Mouse (Mus musculus): ENCODE data around the gene Efcab7. TPM values are rescaled to one million over a fixed set of nuclear protein-coding genes. Genes with fewer than 3 reads are reported as not detected.

Gene Efcab7
- polyA plus RNA-seq, 1 experiment from 2014 or later: 25.9 TPM

DNA sequence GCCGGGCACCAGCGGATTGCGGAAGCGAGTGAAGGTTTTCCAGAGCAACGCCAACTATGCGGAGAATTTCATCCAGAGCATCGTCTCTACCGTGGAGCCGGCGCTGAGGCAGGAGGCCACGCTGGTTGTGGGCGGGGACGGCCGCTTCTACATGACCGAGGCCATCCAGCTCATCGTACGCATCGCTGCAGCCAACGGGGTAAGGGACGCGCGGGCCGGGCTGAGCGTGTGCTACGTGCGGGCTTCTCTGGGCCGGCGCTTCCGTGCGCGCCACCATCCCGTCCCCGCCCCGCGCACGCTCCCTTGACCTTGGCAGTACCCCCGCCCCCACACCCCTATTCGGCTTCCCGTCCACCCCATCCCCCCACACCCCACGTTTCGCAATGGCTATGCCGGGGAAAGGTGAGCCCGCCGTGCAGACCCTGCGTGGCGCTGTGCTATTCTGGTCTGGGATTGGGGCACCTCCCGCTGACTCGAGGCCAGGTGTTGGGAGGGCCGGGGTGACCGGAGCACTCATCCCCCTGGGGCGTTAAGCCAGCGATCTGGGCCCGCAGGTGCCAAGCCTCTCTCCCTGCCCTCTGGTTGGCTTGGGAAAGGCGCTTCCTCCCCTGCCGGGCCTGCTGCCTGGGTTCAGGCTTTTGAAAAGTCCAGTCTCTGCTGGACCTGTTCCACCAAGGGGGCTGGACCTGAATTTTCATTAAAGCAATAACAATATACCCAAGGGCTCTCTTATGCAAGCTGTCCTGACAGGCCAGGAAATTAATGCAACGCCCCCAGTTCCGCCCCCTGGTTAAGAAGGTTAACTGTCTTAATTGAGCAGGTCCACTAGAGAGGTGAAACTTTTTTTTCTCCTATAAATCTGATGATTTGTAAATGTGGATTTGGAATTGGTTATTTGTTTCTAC is 100.9 kb downstream of the Efcab7 start, which contains the start of gene Itgb3bp:
Gene Itgb3bp (minus strand): TSS at position 201 of the 905 bp plus-strand sequence.
- peak; percentile 88 for ATAC-seq (ENCODE audit: insufficient number of reproducible peaks, insufficient read depth, low FRiP score, low TSS enrichment, low read depth)
- peak within 1 kb of the TSS; percentile 89 for H3K4me2 ChIP-seq
- WGBS: 1% methylated on average over 57 of the region's 57 CpGs
- H3K9me3 ChIP-seq: no peaks in the 10 kb centered on the region
- H3K4me3 ChIP-seq (replicated peaks): peak within 1 kb of the TSS; percentile 66
- no peaks in the 10 kb centered on the region for H3K36me3 ChIP-seq
- H3K9ac ChIP-seq (replicated peaks): peak within 1 kb of the TSS; percentile 67
- peak within 1 kb of the TSS; percentile 82 for H3K27ac ChIP-seq
- no peaks in the 10 kb centered on the region for H3K27me3 ChIP-seq
- peaks cover 13% of the 10 kb centered on the region for H3K4me1 ChIP-seq (replicated peaks)

DNA sequence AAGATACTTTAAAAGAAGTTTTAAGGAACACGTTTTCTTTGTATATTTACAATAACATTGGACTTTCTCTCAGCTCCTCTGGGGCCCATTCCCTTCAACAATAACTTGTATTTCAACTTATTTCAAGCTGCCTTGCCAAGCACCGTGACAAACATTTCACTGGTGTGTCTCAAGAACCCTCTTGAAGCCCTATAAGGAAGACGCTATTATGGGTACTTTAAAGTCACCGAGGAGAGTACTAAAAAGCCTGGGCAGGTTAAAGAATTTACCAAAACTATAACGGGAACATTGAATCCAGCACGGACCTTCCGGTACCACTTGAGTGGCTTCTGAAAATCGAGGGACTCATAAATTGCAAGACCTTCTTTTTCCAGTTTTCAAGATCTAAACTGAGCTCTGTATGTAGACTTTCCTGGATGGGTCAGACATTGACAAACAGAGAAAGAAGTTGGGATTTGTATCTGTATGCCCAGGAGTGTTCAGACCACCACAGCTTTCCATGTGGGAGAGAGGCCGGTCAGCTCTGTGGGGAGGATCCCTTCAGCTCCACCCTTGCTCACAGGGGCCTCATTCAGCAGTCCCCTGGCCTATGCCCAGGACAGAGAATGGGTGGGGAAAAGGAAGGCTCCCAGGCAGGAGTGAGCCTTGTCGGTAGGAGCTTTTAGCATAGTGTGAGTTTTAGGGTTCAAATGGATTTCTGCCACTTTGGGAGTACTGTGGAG is 101.7 kb downstream of the Efcab7 start:
- WGBS: 49% methylated on average over 10 of the region's 10 CpGs
- H3K36me3 ChIP-seq: no peaks in the 10 kb centered on the region
- ATAC-seq (ENCODE audit: insufficient number of reproducible peaks, insufficient read depth, low FRiP score, low TSS enrichment, low read depth): no peak

DNA sequence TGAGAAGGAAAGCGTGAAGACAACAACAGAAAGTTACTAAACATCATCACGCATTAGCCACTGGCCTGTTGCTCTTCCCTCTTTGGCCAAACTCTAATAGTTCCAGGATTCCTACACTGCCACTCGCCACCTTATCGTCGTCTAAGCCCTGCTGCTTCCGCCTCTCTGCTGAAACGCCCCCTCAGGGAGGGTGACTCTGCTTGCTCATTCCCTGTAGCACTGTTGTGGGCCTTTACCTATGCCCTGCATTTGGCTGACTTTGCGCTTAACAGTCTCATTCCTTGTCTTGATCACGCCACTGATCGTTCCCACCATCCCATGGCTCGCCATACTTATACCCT is 102.2 kb downstream of the Efcab7 start:
- Histone ChIP-seq H3K27me3 (no peaks in the 10 kb centered on the region), H3K9me3 (no peaks in the 10 kb centered on the region), H3K27ac (no peak overlapping the region), H3K4me1 (replicated peaks) (peaks cover 13% of the 10 kb centered on the region), H3K4me3 (replicated peaks) (no peak overlapping the region), H3K36me3 (no peaks in the 10 kb centered on the region), H3K4me2 (peak overlapping the region; percentile 89), H3K9ac (replicated peaks) (no peak overlapping the region)
- ATAC-seq (ENCODE audit: insufficient number of reproducible peaks, insufficient read depth, low FRiP score, low TSS enrichment, low read depth): no peak
- WGBS: 68% methylated on average over 11 of the region's 11 CpGs

More for the DNA sequence above, 101.7 kb downstream of the Efcab7 start:
- H3K4me3 ChIP-seq (replicated peaks): peak overlapping the region; percentile 66
- H3K27ac ChIP-seq: no peak overlapping the region
- peaks cover 13% of the 10 kb centered on the region for H3K4me1 ChIP-seq (replicated peaks)
- no peaks in the 10 kb centered on the region for H3K27me3 ChIP-seq
- 0 out of 2 replicates have a peak overlapping the region, but pooled peaks have one; percentile 8 for H3K9ac ChIP-seq (replicated peaks)
- no peaks in the 10 kb centered on the region for H3K9me3 ChIP-seq
- H3K4me2 ChIP-seq: peak overlapping the region; percentile 89

DNA sequence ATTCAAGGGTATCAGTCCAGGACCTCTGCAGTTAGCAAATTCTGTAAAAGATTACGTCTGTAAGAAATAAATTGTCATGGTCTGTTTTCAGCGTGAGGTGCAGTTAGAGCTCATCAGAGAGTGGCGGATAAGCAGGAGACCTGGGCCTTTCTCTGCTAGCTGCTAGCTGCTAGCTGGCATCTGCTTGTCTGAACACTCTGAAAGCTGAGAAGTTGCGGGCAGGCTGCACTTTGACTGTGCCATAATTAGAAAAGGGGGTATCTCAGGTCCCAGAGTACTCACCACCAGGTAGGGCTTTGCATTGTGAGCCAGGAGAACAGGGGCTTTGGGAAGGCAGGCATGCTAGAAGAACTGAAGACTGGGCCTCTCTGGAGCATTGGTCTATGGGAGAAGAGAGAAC is 102.8 kb downstream of the Efcab7 start:
- H3K9ac ChIP-seq (replicated peaks): no peak overlapping the region
- H3K27ac ChIP-seq: no peak overlapping the region
- WGBS: 89% methylated on average over 4 of the region's 4 CpGs
- peaks cover 13% of the 10 kb centered on the region for H3K4me1 ChIP-seq (replicated peaks)
- no peak overlapping the region for H3K4me3 ChIP-seq (replicated peaks)
- no peaks in the 10 kb centered on the region for H3K27me3 ChIP-seq
- no peaks in the 10 kb centered on the region for H3K36me3 ChIP-seq
- H3K9me3 ChIP-seq: no peaks in the 10 kb centered on the region
- H3K4me2 ChIP-seq: no peak overlapping the region
- no peak for ATAC-seq (ENCODE audit: insufficient number of reproducible peaks, insufficient read depth, low FRiP score, low TSS enrichment, low read depth)

DNA sequence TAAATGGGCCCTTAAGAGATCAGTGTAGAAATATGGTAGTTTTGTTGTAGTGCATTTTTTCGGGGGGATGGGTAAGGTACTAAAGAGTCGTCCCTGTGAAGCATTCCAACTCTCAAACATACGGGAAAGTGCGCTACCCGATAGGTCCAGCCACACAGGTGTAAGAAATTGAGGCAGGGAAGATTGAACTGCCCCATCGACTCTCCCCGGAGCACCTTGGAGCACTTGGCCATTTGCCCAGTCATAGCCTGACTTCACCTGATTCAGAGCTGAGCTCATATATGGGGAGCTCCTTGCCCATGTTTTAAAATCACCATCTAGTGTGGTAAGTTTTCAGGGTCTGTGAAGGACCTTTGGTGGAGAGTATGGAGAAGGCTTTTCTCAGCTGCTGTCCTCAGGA is 105.9 kb downstream of the Efcab7 start:
- H3K9me3 ChIP-seq: no peaks in the 10 kb centered on the region
- H3K4me3 ChIP-seq (replicated peaks): no peak overlapping the region
- ATAC-seq (ENCODE audit: insufficient number of reproducible peaks, insufficient read depth, low FRiP score, low TSS enrichment, low read depth): no peak
- no peak overlapping the region for H3K9ac ChIP-seq (replicated peaks)
- H3K4me1 ChIP-seq (replicated peaks): peaks cover 20% of the 10 kb centered on the region
- WGBS: 89% methylated on average over 7 of the region's 7 CpGs
- no peak overlapping the region for H3K27ac ChIP-seq
- no peaks in the 10 kb centered on the region; the same call in 1 of the 2 replicates for H3K36me3 ChIP-seq
- no peaks in the 10 kb centered on the region for H3K27me3 ChIP-seq
- no peak overlapping the region for H3K4me2 ChIP-seq

DNA sequence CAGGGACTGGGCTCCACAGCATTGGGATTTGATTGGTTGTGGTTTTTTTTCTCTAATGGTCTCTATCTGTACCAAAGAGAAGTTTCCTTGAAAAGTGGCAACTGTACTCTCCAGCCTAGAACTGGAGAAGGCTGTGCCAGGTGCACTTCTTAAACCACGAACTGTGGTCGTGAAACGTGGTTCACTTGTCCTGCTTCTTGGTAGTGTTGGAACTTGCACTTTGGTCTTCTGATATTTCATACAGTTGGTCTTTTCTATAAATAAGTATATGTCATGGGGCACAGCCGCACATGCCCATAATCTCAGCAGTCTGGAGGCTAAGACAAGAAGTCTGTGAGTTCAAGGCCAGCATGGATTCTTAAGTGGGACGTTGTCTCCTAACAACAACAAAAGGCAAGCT is 107.3 kb downstream of the Efcab7 start:
- Histone ChIP-seq H3K27me3 (no peaks in the 10 kb centered on the region), H3K27ac (no peak overlapping the region), H3K4me2 (no peak overlapping the region), H3K9ac (replicated peaks) (no peak overlapping the region), H3K9me3 (no peaks in the 10 kb centered on the region), H3K4me1 (replicated peaks) (peaks cover 11% of the 10 kb centered on the region), H3K36me3 (no peaks in the 10 kb centered on the region; the same call in 1 of the 2 replicates), H3K4me3 (replicated peaks) (no peak overlapping the region)
- no peak for ATAC-seq (ENCODE audit: insufficient number of reproducible peaks, insufficient read depth, low FRiP score, low TSS enrichment, low read depth)
- WGBS: 91% methylated on average over 5 of the region's 5 CpGs

DNA sequence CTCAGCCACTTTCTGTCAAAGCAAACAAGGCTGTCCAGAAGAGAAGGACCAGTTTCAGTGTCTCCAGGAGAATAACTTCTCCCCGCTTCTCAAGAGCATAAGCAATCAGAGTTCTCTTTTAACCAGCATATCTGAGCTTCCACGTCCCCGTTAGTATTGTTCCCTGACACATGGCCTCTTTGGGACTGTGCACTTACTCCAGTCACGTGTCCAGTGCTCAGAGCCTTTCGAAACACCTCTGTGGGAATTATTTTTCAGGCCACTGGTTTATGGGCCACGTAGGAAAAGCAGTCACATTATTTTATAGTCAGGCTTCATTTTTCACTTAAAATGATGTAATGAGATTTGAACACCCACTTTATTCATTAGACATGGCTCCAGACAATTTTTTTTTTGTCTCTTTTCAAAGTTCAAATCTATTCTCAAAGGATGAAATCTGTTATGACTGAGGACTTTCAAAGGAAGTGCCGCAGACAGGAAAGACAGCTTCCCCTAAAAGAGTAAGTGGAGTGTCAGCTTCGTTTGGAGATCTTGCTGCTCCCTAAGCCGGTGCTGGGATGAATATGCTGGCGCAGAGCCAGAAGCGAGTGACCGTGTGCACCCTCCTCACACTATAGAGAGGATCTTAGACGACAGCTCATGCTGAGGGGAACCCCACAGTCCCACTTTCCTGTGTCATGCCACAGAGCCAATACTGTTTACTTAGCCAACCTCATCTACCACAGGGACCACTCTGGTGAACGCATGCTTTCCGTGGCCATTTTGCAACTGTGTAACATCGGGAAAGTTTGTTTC is 110.9 kb downstream of the Efcab7 start:
- Histone ChIP-seq H3K4me3 (replicated peaks) (no peak overlapping the region), H3K27me3 (no peaks in the 10 kb centered on the region), H3K36me3 (no peaks in the 10 kb centered on the region; the same call in 1 of the 2 replicates), H3K27ac (no peak overlapping the region; the same call in 1 of the 2 replicates), H3K9ac (replicated peaks) (no peak overlapping the region), H3K9me3 (no peaks in the 10 kb centered on the region), H3K4me1 (replicated peaks) (peaks cover 11% of the 10 kb centered on the region), H3K4me2 (no peak overlapping the region)
- ATAC-seq (ENCODE audit: insufficient number of reproducible peaks, insufficient read depth, low FRiP score, low TSS enrichment, low read depth): no peak
- WGBS: 67% methylated on average over 16 of the region's 16 CpGs

DNA sequence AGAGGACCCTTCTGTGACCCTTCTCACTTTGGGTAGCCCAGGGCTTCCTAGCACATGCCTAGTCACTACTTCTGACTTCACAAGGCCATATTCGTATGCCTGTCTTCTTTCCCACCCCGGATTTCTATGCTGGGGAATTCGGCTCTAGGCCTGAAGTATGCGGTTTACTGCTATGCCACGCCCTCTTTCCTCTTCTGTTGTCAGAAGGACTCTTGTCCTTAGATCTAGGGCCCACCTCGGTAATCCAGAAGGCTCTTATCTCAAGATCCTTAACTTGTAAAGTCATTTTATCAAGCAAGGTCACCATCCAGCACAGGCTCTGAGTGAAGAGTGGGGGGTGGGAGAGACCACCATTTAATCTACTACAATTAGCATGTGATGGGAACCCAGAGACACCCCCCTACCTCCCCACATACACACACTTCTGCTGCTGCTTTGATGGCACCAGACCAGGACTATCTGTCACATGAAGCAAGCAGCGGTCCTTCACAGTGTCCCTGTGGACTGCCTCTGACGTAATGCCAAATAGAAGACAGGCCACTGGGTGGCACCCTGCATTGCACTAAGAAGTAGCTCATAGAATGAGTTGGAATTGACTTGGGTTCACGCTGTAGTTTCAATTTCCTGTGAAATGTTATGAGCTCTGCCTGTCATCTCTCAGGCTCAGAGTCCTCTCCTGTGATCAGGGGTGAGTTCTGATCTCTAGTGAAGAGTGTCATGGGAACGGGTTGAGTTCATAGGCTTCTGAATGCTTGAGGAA is 112.8 kb downstream of the Efcab7 start:
- Histone ChIP-seq H3K4me2 (no peak overlapping the region), H3K27ac (no peak overlapping the region), H3K4me3 (replicated peaks) (no peak overlapping the region), H3K4me1 (replicated peaks) (peaks cover 11% of the 10 kb centered on the region), H3K27me3 (no peaks in the 10 kb centered on the region), H3K36me3 (no peaks in the 10 kb centered on the region; the same call in 1 of the 2 replicates), H3K9ac (replicated peaks) (no peak overlapping the region), H3K9me3 (no peaks in the 10 kb centered on the region)
- no peak for ATAC-seq (ENCODE audit: insufficient number of reproducible peaks, insufficient read depth, low FRiP score, low TSS enrichment, low read depth)
- WGBS: 70% methylated on average over 10 of the region's 10 CpGs

DNA sequence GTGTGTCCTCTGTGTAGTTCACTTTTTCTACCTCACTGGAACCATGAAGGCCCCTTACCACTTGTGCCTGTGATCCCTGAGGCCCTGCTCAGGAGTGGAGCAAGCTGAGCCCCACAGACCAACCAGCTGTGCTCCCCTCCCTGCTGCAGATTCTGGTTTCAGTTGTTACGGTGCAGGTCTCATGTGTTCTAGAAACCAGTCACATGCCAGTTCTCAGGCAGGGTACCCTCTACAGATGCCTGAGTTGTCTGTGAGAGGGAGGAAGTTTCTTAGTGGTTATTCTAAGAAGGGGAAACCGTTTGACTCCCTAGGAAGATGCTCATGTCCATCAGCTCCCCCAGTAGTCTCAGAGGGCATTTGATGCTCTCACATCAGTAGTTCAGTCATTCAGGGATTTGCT is 115.6 kb downstream of the Efcab7 start:
- ATAC-seq (ENCODE audit: insufficient number of reproducible peaks, insufficient read depth, low FRiP score, low TSS enrichment, low read depth): no peak
- Histone ChIP-seq H3K4me1 (replicated peaks) (peaks cover 5% of the 10 kb centered on the region), H3K4me3 (replicated peaks) (no peak overlapping the region), H3K4me2 (no peak overlapping the region), H3K9me3 (no peaks in the 10 kb centered on the region), H3K36me3 (no peaks in the 10 kb centered on the region), H3K27ac (no peak overlapping the region), H3K9ac (replicated peaks) (no peak overlapping the region), H3K27me3 (no peaks in the 10 kb centered on the region)
- WGBS: 61% methylated on average over 2 of the region's 2 CpGs

DNA sequence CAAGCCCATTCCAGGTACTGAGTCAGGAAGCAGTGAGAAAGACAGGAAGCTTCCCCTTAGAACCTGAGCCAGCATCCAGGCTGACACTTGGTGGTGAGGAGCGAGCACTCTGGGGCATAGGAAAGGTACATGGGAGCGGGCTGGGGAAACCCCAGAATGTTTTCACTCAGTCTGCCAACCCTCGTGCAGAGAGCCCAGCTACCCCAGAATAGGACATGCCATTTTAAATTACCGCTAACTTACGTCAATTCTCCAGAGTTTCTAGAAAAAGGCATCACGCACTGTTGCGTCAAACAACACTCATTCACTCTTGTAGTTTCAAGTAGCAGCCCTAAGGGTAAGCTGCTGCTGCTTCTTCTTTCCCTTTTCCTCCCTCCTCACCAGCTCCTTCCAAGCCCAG is 116.0 kb downstream of the Efcab7 start:
- Histone ChIP-seq H3K36me3 (no peaks in the 10 kb centered on the region), H3K27ac (no peak overlapping the region), H3K4me2 (no peak overlapping the region), H3K9ac (replicated peaks) (no peak overlapping the region), H3K4me1 (replicated peaks) (peaks cover 2% of the 10 kb centered on the region; the same call in 1 of the 2 replicates), H3K4me3 (replicated peaks) (no peak overlapping the region), H3K27me3 (no peaks in the 10 kb centered on the region), H3K9me3 (no peaks in the 10 kb centered on the region)
- 90% methylated on average over 7 of the region's 7 CpGs for WGBS
- no peak for ATAC-seq (ENCODE audit: insufficient number of reproducible peaks, insufficient read depth, low FRiP score, low TSS enrichment, low read depth)

Measured in limb, embryonic 12.5 days (tissue).